Mouse (Mus musculus): Measurements from ENCODE around the gene Purb.
"Not testable (repeated sequence)": the region's sequence is repeated elsewhere in the genome, so short reads cannot be mapped to it uniquely, and the experiment has no call there.

Gene Purb

DNA sequence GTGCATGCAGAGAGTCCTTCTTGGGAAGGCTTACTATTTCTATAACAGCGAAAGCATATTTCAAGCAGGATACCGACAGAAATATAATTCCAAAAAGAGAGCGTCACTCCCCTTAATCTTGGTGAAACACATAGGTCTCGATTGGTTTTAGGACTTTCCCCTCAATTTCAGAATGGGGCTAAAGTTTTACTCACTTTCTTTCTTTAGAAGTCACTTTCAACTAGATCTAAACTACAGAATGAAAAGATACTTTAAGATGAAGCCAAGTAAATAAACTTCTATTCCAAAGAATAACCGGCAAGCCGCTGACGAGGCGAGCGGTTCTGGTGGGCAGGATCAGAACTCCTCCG, 32.0 kb downstream of the Purb start:
- DNase-seq = no peak

DNA sequence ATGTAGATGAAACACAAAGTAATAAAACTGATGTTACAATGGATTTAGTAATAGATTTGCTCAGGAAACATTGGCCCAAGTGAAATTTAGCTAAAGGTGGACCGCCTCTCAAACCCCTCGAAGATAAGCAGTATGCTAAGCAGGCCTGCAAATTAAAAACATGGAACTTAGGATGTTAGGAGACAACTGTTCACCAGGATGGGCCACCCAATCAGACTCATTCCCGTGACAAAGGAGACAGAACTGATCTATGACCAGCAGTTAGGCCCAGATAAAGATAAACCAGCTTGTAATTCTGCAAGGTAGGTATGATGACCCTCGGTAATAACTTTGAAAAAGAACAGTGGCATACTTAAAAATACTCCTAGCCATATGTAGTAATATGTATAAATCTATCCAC, 32.6 kb downstream of the Purb start:
- no peak for DNase-seq

DNA sequence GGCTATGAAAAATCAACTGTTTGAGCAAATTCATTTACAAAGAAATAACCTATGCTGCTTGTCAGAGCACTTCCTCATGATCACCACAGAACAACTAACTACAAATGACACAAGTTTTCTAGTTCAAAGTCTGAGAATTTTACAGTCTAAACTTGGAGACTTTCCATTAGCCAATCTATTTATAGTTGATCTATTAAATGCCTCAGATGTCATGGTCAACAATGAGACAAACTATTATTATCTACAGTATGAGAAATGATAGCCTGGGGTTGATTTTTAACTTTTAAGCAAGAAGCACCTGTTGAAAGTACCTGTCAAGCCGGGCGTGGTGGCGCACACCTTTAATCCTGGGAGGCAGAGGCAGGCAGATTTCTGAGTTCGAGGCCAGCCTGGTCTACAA, 33.2 kb downstream of the Purb start:
- DNase-seq = no peak

DNA sequence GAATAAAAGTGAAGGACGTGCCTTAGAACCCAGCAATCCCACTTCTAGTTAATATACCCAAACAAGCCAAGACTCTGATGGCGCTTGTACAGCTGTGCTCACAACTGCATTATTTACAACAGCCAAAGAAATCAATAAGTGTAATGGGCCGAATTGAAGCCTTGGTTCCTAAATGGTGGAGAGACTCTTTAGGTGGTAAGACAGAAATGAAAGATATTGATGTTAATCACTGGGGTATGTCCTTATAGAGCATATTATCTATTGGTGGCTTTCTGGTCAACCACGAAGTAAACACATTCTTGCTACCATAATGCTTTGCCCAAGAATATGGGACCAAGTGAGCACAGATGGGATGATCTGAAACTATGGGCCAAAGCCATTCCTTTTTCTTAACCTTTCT, 35.5 kb downstream of the Purb start:
- no peak for DNase-seq

DNA sequence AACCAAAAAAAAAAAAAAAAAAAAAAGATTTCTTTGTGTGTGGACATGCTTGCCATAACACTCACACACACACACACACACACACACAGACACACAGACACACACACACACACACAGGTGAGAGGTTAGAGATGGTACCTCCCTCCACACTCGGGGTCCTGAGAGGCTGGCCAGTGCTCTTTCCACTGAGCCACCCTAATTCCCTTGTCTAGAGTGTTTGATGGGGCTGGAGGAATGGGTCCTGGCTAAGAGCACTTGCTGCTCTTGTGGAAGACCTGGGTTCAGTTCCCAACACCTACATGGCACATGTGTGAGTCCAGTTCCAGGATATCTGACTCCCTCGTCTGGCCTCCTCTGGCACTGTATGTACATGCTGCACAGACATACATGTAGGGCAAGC, 38.0 kb downstream of the Purb start:
- no peak for DNase-seq

DNA sequence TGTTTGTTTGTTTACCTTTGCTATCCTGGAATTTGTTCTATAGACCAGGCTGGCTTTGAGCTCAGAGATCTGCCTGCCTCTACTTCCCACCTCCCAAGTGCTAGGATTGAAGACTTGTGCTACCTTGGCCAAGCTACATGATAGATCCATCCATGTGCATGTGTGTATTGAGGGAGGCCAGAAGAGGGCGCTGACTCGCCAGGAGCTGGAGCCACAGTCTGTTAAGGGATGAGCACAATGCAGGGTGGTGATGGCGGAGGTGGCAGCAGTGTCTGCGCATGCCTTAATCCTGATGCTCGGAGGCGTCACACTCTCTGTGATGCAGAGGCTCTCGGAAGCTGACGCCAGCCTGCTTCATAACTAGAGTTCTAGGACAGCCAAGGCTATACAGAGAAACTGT, 39.3 kb downstream of the Purb start:
- DNase-seq = no peak

DNA sequence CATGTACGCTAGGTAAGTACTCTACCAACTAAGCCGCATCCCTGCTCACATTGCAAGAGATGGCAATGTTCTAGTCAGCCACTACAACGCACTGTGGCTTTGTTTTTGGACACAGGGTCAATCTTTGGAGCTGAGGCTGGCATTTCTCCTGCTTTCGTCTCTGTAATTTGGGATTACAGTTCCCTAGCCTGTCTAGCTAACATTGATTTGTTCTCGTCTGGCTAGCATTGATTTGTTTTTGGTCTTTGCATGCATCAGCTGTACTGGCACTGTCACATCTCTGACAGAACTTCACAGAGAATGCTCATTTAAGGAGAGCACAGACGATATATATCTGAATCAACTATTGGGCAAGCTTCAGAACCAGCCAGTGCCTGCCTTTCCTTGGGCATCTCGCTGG, 45.5 kb downstream of the Purb start:
- no peak for DNase-seq

DNA sequence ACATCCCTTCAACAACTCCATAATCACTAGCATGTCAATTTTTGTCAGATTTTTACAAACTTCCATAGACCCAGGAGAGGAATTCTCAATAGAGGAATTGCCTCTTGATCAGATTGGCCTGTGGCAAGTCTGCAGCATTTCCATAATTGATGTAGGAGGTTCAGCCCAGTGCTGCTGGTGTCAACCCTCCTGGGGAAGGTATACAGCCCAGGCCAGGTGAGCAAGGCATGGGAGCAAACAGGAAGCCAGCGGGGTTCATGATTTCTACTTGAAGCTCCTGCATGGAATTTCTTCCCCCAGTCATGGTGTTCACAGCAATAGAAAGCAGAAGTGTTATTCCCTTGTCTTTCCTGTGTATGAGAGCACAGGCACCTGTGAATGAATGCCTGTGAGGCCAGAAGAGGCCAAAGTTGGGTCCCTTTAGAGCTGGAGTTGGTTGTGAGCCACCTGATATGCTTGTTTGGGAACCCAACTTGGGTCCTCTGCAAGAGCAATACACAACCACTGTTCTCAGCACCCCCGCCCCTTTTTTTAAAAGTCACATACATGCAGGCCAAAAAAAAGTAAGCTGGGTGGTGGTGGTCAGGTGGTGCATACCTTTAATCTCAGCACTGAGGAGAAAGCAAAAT, 54.9 kb downstream of the Purb start:
- no peak for DNase-seq

DNA sequence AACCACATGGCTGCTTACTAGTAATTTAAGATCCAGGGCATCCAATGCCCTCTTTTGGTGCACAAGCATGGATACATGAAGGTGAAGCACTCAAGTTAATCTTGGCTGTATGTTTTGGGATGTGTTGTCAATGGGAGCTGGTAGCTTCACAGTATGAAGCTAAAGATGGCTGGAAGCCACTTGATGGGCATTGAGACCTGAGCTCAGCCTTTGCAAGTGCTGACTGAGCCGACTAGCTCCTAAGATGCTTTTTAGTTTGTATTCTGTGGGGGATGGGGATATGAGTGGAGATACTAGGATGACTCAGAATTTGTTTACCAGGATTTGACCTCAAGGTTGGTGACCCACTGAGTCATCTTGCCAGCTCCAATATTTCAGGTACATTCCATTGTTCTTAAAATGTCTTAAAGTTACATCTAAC, 55.4 kb downstream of the Purb start:
- no peak for DNase-seq

DNA sequence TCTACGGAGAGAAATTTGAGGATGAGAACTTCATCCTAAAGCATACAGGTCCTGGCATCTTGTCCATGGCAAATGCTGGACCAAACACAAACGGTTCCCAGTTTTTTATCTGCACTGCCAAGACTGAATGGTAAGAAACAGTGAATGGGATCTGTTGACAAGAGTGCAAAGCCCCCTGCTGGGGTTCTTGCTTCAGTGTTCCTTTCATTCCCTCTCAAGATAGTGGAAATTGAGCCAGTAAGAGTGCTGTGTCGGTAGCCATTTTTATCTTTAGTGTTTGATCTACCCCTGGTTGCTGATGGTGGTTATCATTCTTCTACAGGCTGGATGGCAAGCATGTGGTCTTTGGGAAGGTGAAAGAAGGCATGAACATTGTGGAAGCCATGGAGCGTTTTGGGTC, 56.6 kb downstream of the Purb start:
- not testable (repeated sequence) for DNase-seq

DNA sequence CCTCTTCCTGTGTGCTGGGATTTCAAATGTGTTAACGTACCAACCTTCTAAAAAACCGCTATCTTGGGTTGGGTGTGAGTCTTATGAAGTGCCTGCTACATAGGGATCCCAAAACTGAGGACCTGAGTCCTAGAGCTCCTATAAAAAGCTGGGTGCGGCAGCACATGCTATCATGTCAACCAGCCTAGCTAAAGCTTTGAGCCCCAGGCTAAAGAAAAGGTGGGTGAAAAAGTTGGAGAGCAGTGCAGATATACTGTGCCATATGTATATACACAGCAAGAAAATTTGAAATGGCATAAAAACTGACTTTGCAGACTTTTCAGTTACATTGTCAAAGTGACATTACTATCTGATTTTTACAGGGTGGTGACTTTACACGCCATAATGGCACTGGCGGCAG, 57.0 kb downstream of the Purb start:
- DNase-seq = no peak

All from cerebellum, adult 9-11 months (tissue).